Mouse (Mus musculus): ENCODE results near the gene Tead1.
A peak's percentile ranks its signal among the peaks of the same experiment; 100 is the strongest.

The Tead1 gene

GRCm38 (mm10) chr7:112686586-112686985, 7.5 kb downstream of the Tead1 start:
- DNase-seq: no peak

- peak; percentile 52 for DNase-seq
Observed at GRCm38 (mm10) chr7:112688425-112689001, 9.4 kb downstream of the Tead1 start.

GRCm38 (mm10) chr7:112690836-112691781, 12.0 kb downstream of the Tead1 start:
- DNase-seq: peak; percentile 58

- no peak for DNase-seq
Observed at GRCm38 (mm10) chr7:112693566-112693965, 14.4 kb downstream of the Tead1 start.

GRCm38 (mm10) chr7:112696777-112697161, 17.7 kb downstream of the Tead1 start:
- no peak for DNase-seq

GRCm38 (mm10) chr7:112697162-112697841, 18.2 kb downstream of the Tead1 start:
- DNase-seq: peak; percentile 75

- DNase-seq: no peak
Observed at GRCm38 (mm10) chr7:112700082-112700481, 21.0 kb downstream of the Tead1 start.

GRCm38 (mm10) chr7:112703341-112703740, 24.2 kb downstream of the Tead1 start:
- DNase-seq: no peak

GRCm38 (mm10) chr7:112705870-112706269, 26.8 kb downstream of the Tead1 start:
- DNase-seq: no peak

- no peak for DNase-seq
Observed at GRCm38 (mm10) chr7:112706756-112707155, 27.6 kb downstream of the Tead1 start.

GRCm38 (mm10) chr7:112710409-112711107, 31.4 kb downstream of the Tead1 start:
- DNase-seq: no peak

- DNase-seq: no peak
Observed at GRCm38 (mm10) chr7:112711977-112712376, 32.9 kb downstream of the Tead1 start.

GRCm38 (mm10) chr7:112713509-112713908, 34.4 kb downstream of the Tead1 start:
- no peak for DNase-seq

GRCm38 (mm10) chr7:112714783-112715182, 35.7 kb downstream of the Tead1 start:
- no peak for DNase-seq

- no peak for DNase-seq
Observed at GRCm38 (mm10) chr7:112716701-112717100, 37.6 kb downstream of the Tead1 start.

- DNase-seq: peak; percentile 68
Observed at GRCm38 (mm10) chr7:112717676-112718075, 38.6 kb downstream of the Tead1 start.

- DNase-seq: no peak
Observed at GRCm38 (mm10) chr7:112719394-112720142, 40.5 kb downstream of the Tead1 start.

- DNase-seq: peak; percentile 74
Observed at GRCm38 (mm10) chr7:112720143-112720988, 41.2 kb downstream of the Tead1 start.

GRCm38 (mm10) chr7:112720989-112721337, 41.8 kb downstream of the Tead1 start:
- no peak for DNase-seq

- DNase-seq: no peak
Observed at GRCm38 (mm10) chr7:112721859-112722258, 42.7 kb downstream of the Tead1 start.

- peak; percentile 56 for DNase-seq
Observed at GRCm38 (mm10) chr7:112728399-112728798, 49.3 kb downstream of the Tead1 start.

Data from lung, postnatal 36 days (tissue).